Mouse (Mus musculus): ENCODE measurements around the gene Fam19a1.

GRCm38 (mm10) chr6:96186517-96186916 lies 73.6 kb downstream of the Fam19a1 start:
- TF ChIP-seq EP300 (IDR thresholded peaks at IDR 0.05; ENCODE audit: low read depth) (no peak), CTCF (IDR thresholded peaks at IDR 0.05; ENCODE audit: low read depth) (no peak)
